Mouse (Mus musculus) retina, adult 2 months (tissue): Measurements from ENCODE around the gene Gnb5.
A peak's percentile ranks its signal among the peaks of the same experiment; 100 is the strongest.
"Not testable (repeated sequence)": the region's sequence is repeated elsewhere in the genome, so short reads cannot be mapped to it uniquely, and the experiment has no call there.

Experiments
- DNase-seq: peaks from one replicate; pipeline ENCODE4 v3.0.0-alpha.2; 2012; ENCODE audit warnings: low read depth, low spot score

Gene Gnb5

GRCm38 (mm10) chr9:75357087-75357654 is 51.1 kb downstream of the Gnb5 start:
- DNase-seq: no peak

- DNase-seq: peak; percentile 52
Measured at GRCm38 (mm10) chr9:75361699-75362098, 55.6 kb downstream of the Gnb5 start.

- DNase-seq: no peak
Measured at GRCm38 (mm10) chr9:75362201-75362600, 56.1 kb downstream of the Gnb5 start.

- DNase-seq: no peak
Measured at GRCm38 (mm10) chr9:75363001-75363400, 56.9 kb downstream of the Gnb5 start.

GRCm38 (mm10) chr9:75363702-75364101 is 57.6 kb downstream of the Gnb5 start:
- not testable (repeated sequence) for DNase-seq

GRCm38 (mm10) chr9:75365195-75365594 is 59.1 kb downstream of the Gnb5 start:
- no peak for DNase-seq

- DNase-seq: no peak
Measured at GRCm38 (mm10) chr9:75366191-75366590, 60.1 kb downstream of the Gnb5 start.

GRCm38 (mm10) chr9:75368779-75369178 is 62.7 kb downstream of the Gnb5 start:
- no peak for DNase-seq

- DNase-seq: no peak
Measured at GRCm38 (mm10) chr9:75375606-75376005, 69.5 kb downstream of the Gnb5 start.

GRCm38 (mm10) chr9:75376428-75376827 is 70.3 kb downstream of the Gnb5 start:
- no peak for DNase-seq

GRCm38 (mm10) chr9:75378774-75379173 is 72.7 kb downstream of the Gnb5 start:
- DNase-seq: no peak

- DNase-seq: no peak
Measured at GRCm38 (mm10) chr9:75382825-75383224, 76.7 kb downstream of the Gnb5 start.

- no peak for DNase-seq
Measured at GRCm38 (mm10) chr9:75383785-75384184, 77.7 kb downstream of the Gnb5 start.

- DNase-seq: no peak
Measured at GRCm38 (mm10) chr9:75384337-75384962, 78.4 kb downstream of the Gnb5 start.

GRCm38 (mm10) chr9:75385218-75385974 is 79.3 kb downstream of the Gnb5 start:
- no peak for DNase-seq

- no peak for DNase-seq
Measured at GRCm38 (mm10) chr9:75393251-75393650, 87.2 kb downstream of the Gnb5 start.
